Mouse (Mus musculus) thymus, adult 2 months (tissue): ENCODE results near the gene Rhbg.

Experiments used
- CTCF ChIP-seq: fragments of 200-500 bp; IDR thresholded peaks from 2 replicates; pipeline ENCODE4 v1.5.1; 2012; ENCODE audit warnings: mild to moderate bottlenecking, control low read depth, low read length, moderate library complexity, borderline replicate concordance; ENCODE audit not compliant: control insufficient read depth, poor library complexity, insufficient read depth; ENCODE audit errors: extremely low read depth
- POLR2A ChIP-seq: fragments of 200-500 bp; IDR thresholded peaks from 2 replicates; pipeline ENCODE4 v1.6.1; 2012; ENCODE audit warnings: mild to moderate bottlenecking, low read length, control low read depth, moderate library complexity; ENCODE audit not compliant: control insufficient read depth, poor library complexity, insufficient read depth; ENCODE audit errors: extremely low read depth

GRCm38 (mm10) chr3:88212356-88212755 lies 42.2 kb downstream of the Rhbg start:
- TF ChIP-seq CTCF (no peak), POLR2A (no peak)
